Mouse (Mus musculus): ENCODE data around the gene Crnn.
A peak's percentile ranks its signal among the peaks of the same experiment; 100 is the strongest.

Gene Crnn

GRCm38 (mm10) chr3:93144510-93145051 is at the start of gene Crnn:
TSS of gene Crnn (plus strand) at chr3:93144787.
- no peak for DNase-seq (ENCODE audit: low spot score)

GRCm38 (mm10) chr3:93096447-93096846 is 48.1 kb upstream of the Crnn start:
- DNase-seq (ENCODE audit: low spot score): no peak

GRCm38 (mm10) chr3:93111668-93112067 is 32.9 kb upstream of the Crnn start:
- DNase-seq (ENCODE audit: low spot score): no peak

GRCm38 (mm10) chr3:93114481-93114880 is 30.1 kb upstream of the Crnn start:
- DNase-seq (ENCODE audit: low spot score): peak; percentile 25

GRCm38 (mm10) chr3:93119101-93119500 is 25.5 kb upstream of the Crnn start:
- no peak for DNase-seq (ENCODE audit: low spot score)

- no peak for DNase-seq (ENCODE audit: low spot score)
Measured at GRCm38 (mm10) chr3:93128052-93128451, 16.5 kb upstream of the Crnn start.

- DNase-seq (ENCODE audit: low spot score): peak; percentile 9
Measured at GRCm38 (mm10) chr3:93129076-93129475, 15.5 kb upstream of the Crnn start.

GRCm38 (mm10) chr3:93130460-93130859 is 14.1 kb upstream of the Crnn start:
- peak; percentile 41 for DNase-seq (ENCODE audit: low spot score)

- no peak for DNase-seq (ENCODE audit: low spot score)
Measured at GRCm38 (mm10) chr3:93162502-93162901, 17.9 kb downstream of the Crnn start.

- DNase-seq (ENCODE audit: low spot score): no peak
Measured at GRCm38 (mm10) chr3:93162996-93163592, 18.5 kb downstream of the Crnn start.

GRCm38 (mm10) chr3:93180856-93181255 is 36.3 kb downstream of the Crnn start:
- no peak for DNase-seq (ENCODE audit: low spot score)

GRCm38 (mm10) chr3:93196978-93197377 is 52.4 kb downstream of the Crnn start, which contains the start of gene Flg2:
TSS of gene Flg2 (plus strand) at chr3:93197278.
- DNase-seq (ENCODE audit: low spot score): no peak
